ENCODE assay signal across 12 mouse cellular contexts in the genomic region with DNA sequence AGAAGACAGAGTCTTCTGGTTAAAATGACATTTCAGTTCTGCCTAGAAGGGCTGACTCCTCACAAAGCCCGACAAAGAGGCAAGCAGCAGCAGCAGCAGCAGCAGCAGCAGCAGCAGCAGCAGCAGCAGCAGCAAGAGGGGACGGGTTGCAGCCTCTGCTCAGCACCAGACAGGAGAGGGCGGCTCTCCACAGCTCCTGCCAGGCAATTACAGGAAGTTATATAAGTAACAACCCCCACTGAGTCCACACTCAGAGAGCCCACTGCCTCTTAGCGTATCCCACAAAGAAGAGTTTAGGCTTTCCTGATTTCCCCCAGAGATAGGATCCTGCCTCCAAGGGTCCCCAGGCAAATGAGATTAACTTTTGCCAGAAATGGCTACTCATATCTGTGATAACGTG.
A peak's percentile ranks its signal among the peaks of the same experiment; 100 is the strongest.
DNase-seq lines count a peak whose midpoint lies in the region; ATAC-seq and TF ChIP-seq lines count a peak whose summit lies in the region.
"Had no signal": no experiment of that assay in that cellular context is flagged by ENCODE, and none has a peak within 500 bp of the region (broad histone marks: within the 10 kb centered on the region; RNA-seq: fewer than 3 reads in every experiment).

No protein-coding gene starts in this region.

- H3K4me2 ChIP-seq in forebrain, embryonic 13.5 days = no peak overlapping the region
- H3K4me2 ChIP-seq in forebrain, embryonic 12.5 days = no peak overlapping the region
- no peak overlapping the region for H3K4me2 ChIP-seq in lung, postnatal 0 days (replicated peaks; ENCODE audit: low read depth, low read length)
- peak overlapping the region; percentile 23 for H3K4me2 ChIP-seq in limb, embryonic 14.5 days (replicated peaks; ENCODE audit: low read depth, low read length, severe bottlenecking)
- H3K4me2 ChIP-seq: forebrain, embryonic 15.5 days had no signal

- ATAC-seq in forebrain, embryonic 13.5 days = no peak; the same call in 1 of the 2 replicates
- no peak for ATAC-seq in forebrain, embryonic 12.5 days (ENCODE audit: low FRiP score)
- no peak; the same call in 1 of the 2 replicates for ATAC-seq in lung, postnatal 0 days
- ATAC-seq in limb, embryonic 14.5 days (ENCODE audit: low FRiP score, low read depth) = no peak
- ATAC-seq in inflammation-experienced regulatory T-cells, adult 6 months = no peak
- ATAC-seq: forebrain, embryonic 15.5 days had no signal

- no peaks in the 10 kb centered on the region for H3K27me3 ChIP-seq in forebrain, embryonic 13.5 days
- no peaks in the 10 kb centered on the region for H3K27me3 ChIP-seq in forebrain, embryonic 12.5 days
- no peaks in the 10 kb centered on the region for H3K27me3 ChIP-seq in lung, postnatal 0 days (replicated peaks; ENCODE audit: insufficient read depth, low read length)
- no peaks in the 10 kb centered on the region for H3K27me3 ChIP-seq in limb, embryonic 14.5 days (ENCODE audit: control insufficient read depth, insufficient read depth, low read length)
- H3K27me3 ChIP-seq: forebrain, embryonic 15.5 days had no signal

- no peaks in the 10 kb centered on the region for H3K36me3 ChIP-seq in forebrain, embryonic 13.5 days (ENCODE audit: poor library complexity, severe bottlenecking)
- no peaks in the 10 kb centered on the region for H3K36me3 ChIP-seq in forebrain, embryonic 12.5 days (replicated peaks)
- no peaks in the 10 kb centered on the region for H3K36me3 ChIP-seq in lung, postnatal 0 days (ENCODE audit: insufficient read depth, low read length)
- H3K36me3 ChIP-seq in limb, embryonic 14.5 days (ENCODE audit: control insufficient read depth, insufficient read depth, low read length) = no peaks in the 10 kb centered on the region
- H3K36me3 ChIP-seq: forebrain, embryonic 15.5 days had no signal

- H3K4me3 ChIP-seq in forebrain, embryonic 13.5 days = no peak overlapping the region
- no peak overlapping the region for H3K4me3 ChIP-seq in forebrain, embryonic 12.5 days (replicated peaks)
- H3K4me3 ChIP-seq in lung, postnatal 0 days (ENCODE audit: low read depth, low read length) = no peak overlapping the region
- no peak overlapping the region for H3K4me3 ChIP-seq in lung, adult 2 months (replicated peaks; ENCODE audit: extremely low read depth, low read depth, low read length)
- H3K4me3 ChIP-seq in limb, embryonic 14.5 days (replicated peaks; ENCODE audit: low read length) = no peak overlapping the region
- H3K4me3 ChIP-seq: forebrain, embryonic 15.5 days had no signal

- TF ChIP-seq CTCF in lung, postnatal 0 days (IDR thresholded peaks at IDR 0.05) = peak; percentile 7; the same call in 1 of the 2 replicates
- no peak for TF ChIP-seq CTCF in lung, adult 2 months (IDR thresholded peaks at IDR 0.05; ENCODE audit: insufficient read depth, low read length)

- 19% methylated on average over 5 of the region's 5 CpGs for WGBS in forebrain, embryonic 13.5 days
- 34% methylated on average over 5 of the region's 5 CpGs for whole genome bisulfite sequencing in forebrain, embryonic 12.5 days
- WGBS in lung, postnatal 0 days = 25% methylated on average over 5 of the region's 5 CpGs
- WGBS in lung, adult 2 months = 33% methylated on average over 5 of the region's 5 CpGs
- WGBS in limb, embryonic 14.5 days = 22% methylated on average over 5 of the region's 5 CpGs

- TF ChIP-seq POLR2A in lung, adult 2 months (IDR thresholded peaks at IDR 0.05; ENCODE audit: borderline replicate concordance, extremely low read depth, low read depth, low read length) = no peak
- TF ChIP-seq POLR2A in limb, embryonic 14.5 days (IDR thresholded peaks at IDR 0.05; ENCODE audit: borderline replicate concordance, extremely low read depth, insufficient read depth, insufficient read length) = no peak

- no peaks in the 10 kb centered on the region for H3K4me1 ChIP-seq in forebrain, embryonic 13.5 days
- peaks cover 7% of the 10 kb centered on the region; the same call in 1 of the 2 replicates for H3K4me1 ChIP-seq in forebrain, embryonic 12.5 days
- H3K4me1 ChIP-seq in lung, postnatal 0 days (ENCODE audit: insufficient read depth, low read depth, low read length) = no peaks in the 10 kb centered on the region
- no peaks in the 10 kb centered on the region for H3K4me1 ChIP-seq in lung, adult 2 months (ENCODE audit: control insufficient read depth, insufficient read depth, low read length)
- peaks cover 6% of the 10 kb centered on the region; the same call in 1 of the 2 replicates for H3K4me1 ChIP-seq in limb, embryonic 14.5 days (ENCODE audit: control insufficient read depth, insufficient read depth, low read length)

- H3K27ac ChIP-seq in forebrain, embryonic 13.5 days = no peak overlapping the region
- no peak overlapping the region for H3K27ac ChIP-seq in forebrain, embryonic 12.5 days
- H3K27ac ChIP-seq in lung, postnatal 0 days (ENCODE audit: low read length) = no peak overlapping the region
- H3K27ac ChIP-seq in limb, embryonic 14.5 days (replicated peaks; ENCODE audit: low read depth, low read length) = no peak overlapping the region
- H3K27ac ChIP-seq: forebrain, embryonic 15.5 days had no signal

- peak; percentile 36 for DNase-seq in lung, postnatal 0 days (ENCODE audit: low spot score)
- DNase-seq in lung, adult 2 months = no peak
- DNase-seq in limb, embryonic 14.5 days (ENCODE audit: low spot score) = peak; percentile 7
- DNase-seq in thymus, postnatal 14 days = peak; percentile 68
- DNase-seq in gastrocnemius, postnatal 25 days = no peak
- DNase-seq: cerebellum, adult 11 months; heart, postnatal 14 days; right cerebral cortex, postnatal 14 days had no signal

- H3K9ac ChIP-seq in forebrain, embryonic 13.5 days = peak overlapping the region; percentile 46; the same call in 1 of the 2 replicates
- H3K9ac ChIP-seq in forebrain, embryonic 12.5 days = no peak overlapping the region
- no peak overlapping the region for H3K9ac ChIP-seq in lung, postnatal 0 days (replicated peaks; ENCODE audit: low read depth)
- peak overlapping the region; percentile 34; the same call in 1 of the 2 replicates for H3K9ac ChIP-seq in limb, embryonic 14.5 days (ENCODE audit: low read depth, low read length, severe bottlenecking)
- H3K9ac ChIP-seq: forebrain, embryonic 15.5 days had no signal

- no peaks in the 10 kb centered on the region for H3K9me3 ChIP-seq in forebrain, embryonic 13.5 days (replicated peaks)
- H3K9me3 ChIP-seq in forebrain, embryonic 12.5 days = no peaks in the 10 kb centered on the region
- H3K9me3 ChIP-seq in lung, postnatal 0 days (ENCODE audit: low read length) = no peaks in the 10 kb centered on the region
- no peaks in the 10 kb centered on the region for H3K9me3 ChIP-seq in limb, embryonic 14.5 days (ENCODE audit: control insufficient read depth, low read length)
- H3K9me3 ChIP-seq: forebrain, embryonic 15.5 days had no signal

- TF ChIP-seq EP300 in lung, postnatal 0 days (IDR thresholded peaks at IDR 0.05) = no peak

Comparison
In these comparisons a context has a peak if more than half of its experiments do, and no peak if none do; other contexts are left out.
1. H3K9ac ChIP-seq: peak in forebrain, embryonic 13.5 days (single experiment) and limb, embryonic 14.5 days (single experiment); none in forebrain, embryonic 12.5 days (single experiment) and lung, postnatal 0 days (single experiment).
2. DNase-seq: peak in lung, postnatal 0 days (single experiment), limb, embryonic 14.5 days (single experiment) and thymus, postnatal 14 days (single experiment); none in lung, adult 2 months (single experiment) and gastrocnemius, postnatal 25 days (single experiment).